Mouse (Mus musculus): ENCODE measurements around the gene Hoxd9. TPM values are rescaled to one million over a fixed set of nuclear protein-coding genes. Genes with fewer than 3 reads are reported as not detected.
A peak's percentile ranks its signal among the peaks of the same experiment; 100 is the strongest.

Gene Hoxd9
- polyA plus RNA-seq, 1 experiment = not detected

DNA sequence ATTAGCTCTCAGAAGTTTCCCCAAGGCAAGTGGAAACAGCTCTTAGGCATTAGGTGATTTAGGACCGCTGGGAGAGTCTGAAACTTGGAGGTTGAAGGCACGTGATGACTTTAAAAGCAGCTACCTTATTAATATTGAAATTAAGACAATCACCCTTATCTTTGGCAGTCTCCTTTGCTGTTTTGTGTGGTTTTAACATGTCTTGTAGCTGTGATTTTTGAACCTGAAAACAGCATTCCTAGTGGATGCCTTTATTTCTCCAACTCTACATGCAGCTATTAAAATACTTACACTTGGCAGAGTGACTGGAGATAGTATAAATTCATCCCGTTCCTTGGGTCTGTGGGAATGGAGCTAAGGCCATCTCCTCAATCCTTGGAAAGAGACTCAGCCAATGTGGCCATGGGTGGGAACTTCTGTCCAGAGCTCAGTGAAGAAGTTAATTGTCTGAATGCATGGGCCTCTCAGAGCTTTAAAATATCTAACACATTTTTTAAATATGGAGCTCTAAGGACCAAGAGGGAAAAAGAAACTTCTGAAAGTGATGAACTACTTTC lies 26.8 kb upstream of the Hoxd9 start:
- H3K27me3 ChIP-seq (ENCODE audit: control insufficient read depth, insufficient read depth, insufficient read length) = peaks cover 53% of the 10 kb centered on the region
- H3ac ChIP-seq (ENCODE audit: control insufficient read depth, insufficient read length, low read depth) = no peak overlapping the region
- no peak for TF ChIP-seq CTCF (IDR thresholded peaks at IDR 0.05; ENCODE audit: control insufficient read depth, insufficient read depth, insufficient read length)
- no peak for TF ChIP-seq CEBPB (IDR thresholded peaks at IDR 0.05; ENCODE audit: low read depth)
- TF ChIP-seq USF1 (IDR thresholded peaks at IDR 0.05; ENCODE audit: low read depth) = no peak
- no peak for TF ChIP-seq MYOD1 (IDR thresholded peaks at IDR 0.05; ENCODE audit: control insufficient read depth, insufficient read length, low read depth)
- no peak for TF ChIP-seq MAX (IDR thresholded peaks at IDR 0.05)
- no peak for TF ChIP-seq FOSL1 (IDR thresholded peaks at IDR 0.05; ENCODE audit: insufficient read depth, low read length, poor library complexity, severe bottlenecking)
- no peak for TF ChIP-seq MYOG (IDR thresholded peaks at IDR 0.05; ENCODE audit: control insufficient read depth, extremely low read depth, insufficient read length)
- no peaks in the 10 kb centered on the region for H3K36me3 ChIP-seq (ENCODE audit: control insufficient read depth, insufficient read depth)
- no peaks in the 10 kb centered on the region for H3K79me2 ChIP-seq (ENCODE audit: control insufficient read depth, insufficient read depth)
- H3K79me3 ChIP-seq (ENCODE audit: low read depth) = no peaks in the 10 kb centered on the region
- no peak overlapping the region for H3K4me3 ChIP-seq (ENCODE audit: insufficient read depth, poor library complexity, severe bottlenecking)

DNA sequence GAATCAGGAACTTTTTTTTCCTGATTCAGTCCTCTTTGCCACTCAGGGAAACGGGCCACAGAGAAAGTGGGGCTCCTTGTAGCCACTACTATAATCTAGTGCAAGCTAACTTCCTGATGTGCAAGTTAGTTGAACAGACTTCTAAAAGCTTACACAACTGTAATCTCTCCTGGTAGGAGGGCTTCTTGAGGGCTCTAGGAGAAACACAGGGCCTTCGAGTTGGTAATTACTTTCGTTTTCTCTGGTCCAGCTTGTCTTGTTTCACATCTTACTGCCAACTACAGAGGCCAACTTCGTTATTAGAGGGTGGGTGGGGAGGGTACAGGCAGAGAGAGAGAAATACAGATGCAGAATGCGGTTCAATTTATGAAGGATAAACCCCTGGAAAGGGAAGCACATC lies 25.7 kb upstream of the Hoxd9 start:
- Histone ChIP-seq H3K79me3 (ENCODE audit: low read depth) (no peaks in the 10 kb centered on the region), H3ac (ENCODE audit: control insufficient read depth, insufficient read length, low read depth) (no peak overlapping the region), H3K36me3 (ENCODE audit: control insufficient read depth, insufficient read depth) (no peaks in the 10 kb centered on the region), H3K4me3 (ENCODE audit: insufficient read depth, poor library complexity, severe bottlenecking) (no peak overlapping the region), H3K27me3 (ENCODE audit: control insufficient read depth, insufficient read depth, insufficient read length) (peaks cover 56% of the 10 kb centered on the region), H3K79me2 (ENCODE audit: control insufficient read depth, insufficient read depth) (no peaks in the 10 kb centered on the region)
- TF ChIP-seq CEBPB (IDR thresholded peaks at IDR 0.05; ENCODE audit: low read depth) (no peak), USF1 (IDR thresholded peaks at IDR 0.05; ENCODE audit: low read depth) (no peak), MYOD1 (IDR thresholded peaks at IDR 0.05; ENCODE audit: control insufficient read depth, insufficient read length, low read depth) (no peak)

DNA sequence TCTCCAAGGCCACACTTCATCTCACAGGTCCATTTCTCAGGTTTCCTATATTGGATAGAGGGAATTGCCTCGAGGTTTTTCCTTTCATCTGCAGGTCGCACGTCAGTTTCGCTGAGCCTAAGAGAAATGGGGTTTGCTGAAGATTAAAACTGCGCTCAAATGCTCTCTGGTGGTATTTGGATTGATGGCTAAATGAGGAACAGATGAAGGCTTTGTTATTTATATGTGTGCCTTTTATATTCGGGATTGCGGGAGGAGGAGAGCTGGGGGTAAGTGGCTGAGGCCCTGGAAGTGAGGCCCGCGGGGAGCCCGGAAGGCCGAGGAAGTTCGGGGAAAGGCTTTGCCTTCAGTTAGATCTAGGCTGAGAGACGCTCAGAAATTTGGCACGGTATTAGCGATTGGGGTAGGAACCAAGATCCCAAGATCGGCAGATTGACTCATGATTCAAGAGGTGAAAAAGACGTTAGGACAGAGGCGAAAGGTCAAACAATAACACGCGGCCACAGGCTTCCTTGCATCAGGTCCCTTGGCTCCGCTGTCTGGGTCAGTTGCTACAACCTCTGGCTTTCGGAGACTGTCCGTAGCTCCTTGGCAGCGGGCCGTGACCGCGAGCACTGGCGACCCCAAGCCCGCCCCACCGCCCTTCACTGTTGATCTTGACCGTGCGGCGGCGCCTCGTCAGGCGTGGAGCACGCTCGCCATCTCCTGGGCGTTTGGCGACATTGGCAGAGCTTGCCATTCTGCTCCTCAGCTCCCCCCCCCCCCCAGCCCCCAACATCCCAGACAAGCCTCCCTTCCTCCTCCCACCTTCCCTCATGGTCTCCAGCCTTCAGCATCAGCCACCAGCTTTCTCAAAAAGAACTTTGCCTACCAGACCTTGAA lies 24.8 kb upstream of the Hoxd9 start:
- TF ChIP-seq CTCF (IDR thresholded peaks at IDR 0.05; ENCODE audit: control insufficient read depth, insufficient read depth, insufficient read length) (peak; percentile 73), MAX (IDR thresholded peaks at IDR 0.05) (no peak)
- Histone ChIP-seq H3K27me3 (ENCODE audit: control insufficient read depth, insufficient read depth, insufficient read length) (peaks cover 50% of the 10 kb centered on the region), H3ac (ENCODE audit: control insufficient read depth, insufficient read length, low read depth) (no peak overlapping the region), H3K36me3 (ENCODE audit: control insufficient read depth, insufficient read depth) (no peaks in the 10 kb centered on the region), H3K4me3 (ENCODE audit: insufficient read depth, poor library complexity, severe bottlenecking) (no peak overlapping the region), H3K79me3 (ENCODE audit: low read depth) (no peaks in the 10 kb centered on the region), H3K79me2 (ENCODE audit: control insufficient read depth, insufficient read depth) (no peaks in the 10 kb centered on the region)

DNA sequence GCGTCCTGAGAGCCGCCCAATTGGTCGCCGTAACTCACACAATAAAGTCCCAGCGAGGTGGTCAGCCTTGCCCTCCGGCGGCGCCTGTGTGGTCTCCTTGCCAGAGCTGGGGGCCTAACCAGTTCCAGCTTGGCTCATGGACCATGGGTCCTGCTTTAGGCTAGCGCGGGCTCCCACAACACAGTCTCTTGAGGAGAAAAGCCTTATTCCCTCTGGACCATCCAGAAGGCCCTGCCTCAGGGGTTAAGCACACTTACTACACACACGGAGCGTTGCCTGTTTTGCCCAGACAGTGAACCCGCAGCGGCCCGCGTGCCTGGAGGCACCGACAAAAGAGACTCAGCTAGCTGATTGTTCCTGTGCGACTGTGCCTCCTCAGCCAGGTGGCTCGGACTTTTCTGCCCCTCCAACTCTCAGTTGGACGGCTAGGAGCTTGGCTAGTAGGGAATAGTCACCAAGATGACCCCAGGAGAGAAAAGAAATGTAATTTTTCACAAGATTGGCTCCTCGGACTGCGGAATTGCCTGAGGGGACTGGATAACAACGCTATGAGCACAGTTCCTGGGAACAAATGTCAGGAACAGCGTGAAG lies 23.6 kb upstream of the Hoxd9 start:
- H3K27me3 ChIP-seq (ENCODE audit: control insufficient read depth, insufficient read depth, insufficient read length) = peaks cover 39% of the 10 kb centered on the region
- H3ac ChIP-seq (ENCODE audit: control insufficient read depth, insufficient read length, low read depth) = no peak overlapping the region
- no peak overlapping the region for H3K4me3 ChIP-seq (ENCODE audit: insufficient read depth, poor library complexity, severe bottlenecking)
- no peaks in the 10 kb centered on the region for H3K79me3 ChIP-seq (ENCODE audit: low read depth)
- no peak for TF ChIP-seq MYOG (IDR thresholded peaks at IDR 0.05; ENCODE audit: control insufficient read depth, extremely low read depth, insufficient read length)
- TF ChIP-seq CEBPB (IDR thresholded peaks at IDR 0.05; ENCODE audit: low read depth) = no peak
- no peak for TF ChIP-seq MYOD1 (IDR thresholded peaks at IDR 0.05; ENCODE audit: control insufficient read depth, insufficient read length, low read depth)
- TF ChIP-seq MAX (IDR thresholded peaks at IDR 0.05) = no peak
- TF ChIP-seq FOSL1 (IDR thresholded peaks at IDR 0.05; ENCODE audit: insufficient read depth, low read length, poor library complexity, severe bottlenecking) = no peak
- no peak for TF ChIP-seq CTCF (IDR thresholded peaks at IDR 0.05; ENCODE audit: control insufficient read depth, insufficient read depth, insufficient read length)
- TF ChIP-seq USF1 (IDR thresholded peaks at IDR 0.05; ENCODE audit: low read depth) = no peak
- no peaks in the 10 kb centered on the region for H3K79me2 ChIP-seq (ENCODE audit: control insufficient read depth, insufficient read depth)
- H3K36me3 ChIP-seq (ENCODE audit: control insufficient read depth, insufficient read depth) = no peaks in the 10 kb centered on the region

DNA sequence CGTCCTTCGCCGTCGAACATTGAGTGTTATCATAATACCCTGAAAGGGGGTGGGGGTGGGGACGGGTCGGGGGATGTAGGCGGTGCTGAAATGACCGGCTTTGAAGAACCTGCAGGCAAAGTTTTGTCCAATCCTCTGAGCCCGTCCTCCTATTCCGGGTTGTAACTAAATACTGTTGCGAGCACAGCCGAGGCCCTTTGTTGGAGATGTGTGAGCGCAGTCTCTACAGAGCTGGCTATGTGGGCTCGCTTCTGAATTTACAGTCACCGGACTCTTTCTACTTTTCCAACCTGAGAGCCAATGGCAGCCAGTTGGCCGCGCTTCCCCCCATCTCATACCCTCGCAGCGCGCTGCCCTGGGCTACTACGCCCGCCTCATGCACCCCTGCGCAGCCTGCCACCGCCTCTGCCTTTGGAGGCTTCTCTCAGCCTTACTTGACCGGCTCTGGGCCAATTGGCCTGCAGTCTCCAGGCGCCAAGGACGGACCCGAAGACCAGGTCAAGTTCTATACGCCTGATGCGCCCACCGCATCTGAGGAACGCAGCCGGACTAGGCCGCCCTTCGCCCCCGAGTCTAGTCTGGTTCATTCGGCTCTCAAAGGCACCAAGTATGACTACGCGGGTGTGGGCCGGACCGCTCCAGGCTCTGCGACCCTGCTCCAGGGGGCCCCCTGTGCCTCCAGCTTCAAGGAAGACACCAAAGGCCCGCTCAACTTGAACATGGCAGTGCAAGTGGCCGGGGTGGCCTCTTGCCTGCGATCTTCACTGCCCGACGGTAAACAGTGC lies 22.5 kb upstream of the Hoxd9 start, which contains the start of gene Hoxd12:
Hoxd12 (plus strand) TSS at position 133 of the 785 bp plus-strand sequence.
- peaks cover 46% of the 10 kb centered on the region for H3K27me3 ChIP-seq (ENCODE audit: control insufficient read depth, insufficient read depth, insufficient read length)
- no peak within 1 kb of the TSS for H3ac ChIP-seq (ENCODE audit: control insufficient read depth, insufficient read length, low read depth)
- H3K4me3 ChIP-seq (ENCODE audit: insufficient read depth, poor library complexity, severe bottlenecking) = no peak within 1 kb of the TSS
- no peaks in the 10 kb centered on the region for H3K36me3 ChIP-seq (ENCODE audit: control insufficient read depth, insufficient read depth)
- TF ChIP-seq USF1 (IDR thresholded peaks at IDR 0.05; ENCODE audit: low read depth) (no peak), MAX (IDR thresholded peaks at IDR 0.05) (no peak)
- no peaks in the 10 kb centered on the region for H3K79me3 ChIP-seq (ENCODE audit: low read depth)
- no peaks in the 10 kb centered on the region for H3K79me2 ChIP-seq (ENCODE audit: control insufficient read depth, insufficient read depth)

All from C2C12 (cell line).